Mouse (Mus musculus): ENCODE measurements around the gene Armh2.
"Not testable (repeated sequence)": the region's sequence is repeated elsewhere in the genome, so short reads cannot be mapped to it uniquely, and the experiment has no call there.

Gene Armh2

GRCm38 (mm10) chr13:24757820-24758564 is 17.0 kb downstream of the Armh2 start:
- DNase-seq (ENCODE audit: inconsistent age in 2 of 2, low spot score in 1 of 2), result no peak

GRCm38 (mm10) chr13:24759451-24759850 is 18.4 kb downstream of the Armh2 start:
- no peak for DNase-seq (ENCODE audit: inconsistent age in 2 of 2, low spot score in 1 of 2)

GRCm38 (mm10) chr13:24760351-24760870 is 19.4 kb downstream of the Armh2 start:
- DNase-seq (ENCODE audit: inconsistent age in 2 of 2, low spot score in 1 of 2), result no peak

- no peak for DNase-seq (ENCODE audit: inconsistent age in 2 of 2, low spot score in 1 of 2)
These were observed 20.0 kb downstream of the Armh2 start for GRCm38 (mm10) chr13:24761083-24761402.

- DNase-seq (ENCODE audit: inconsistent age in 2 of 2, low spot score in 1 of 2), result peak; percentile 92 to 96
These were observed 20.6 kb downstream of the Armh2 start, which contains the start of gene Gmnn for GRCm38 (mm10) chr13:24761403-24762227. Gene Gmnn (minus strand): TSS chr13:24761923.

- DNase-seq (ENCODE audit: inconsistent age in 2 of 2, low spot score in 1 of 2), result no peak
These were observed 21.2 kb downstream of the Armh2 start for GRCm38 (mm10) chr13:24762254-24762653.

- DNase-seq (ENCODE audit: inconsistent age in 2 of 2, low spot score in 1 of 2), result not testable (repeated sequence)
These were observed 26.8 kb downstream of the Armh2 start for GRCm38 (mm10) chr13:24767809-24768208.

- DNase-seq (ENCODE audit: inconsistent age in 2 of 2, low spot score in 1 of 2), result not testable (repeated sequence)
These were observed 30.4 kb downstream of the Armh2 start for GRCm38 (mm10) chr13:24771482-24771881.

GRCm38 (mm10) chr13:24776146-24776844 is 35.3 kb downstream of the Armh2 start:
- DNase-seq (ENCODE audit: inconsistent age in 2 of 2, low spot score in 1 of 2), result peak; percentile 53 to 82

- no peak for DNase-seq (ENCODE audit: inconsistent age in 2 of 2, low spot score in 1 of 2)
These were observed 37.0 kb downstream of the Armh2 start for GRCm38 (mm10) chr13:24778026-24778425.

- no peak for DNase-seq (ENCODE audit: inconsistent age in 2 of 2, low spot score in 1 of 2)
These were observed 37.8 kb downstream of the Armh2 start for GRCm38 (mm10) chr13:24778706-24779380.

- DNase-seq (ENCODE audit: inconsistent age in 2 of 2, low spot score in 1 of 2), result peak; percentile 81 to 93
These were observed 40.9 kb downstream of the Armh2 start for GRCm38 (mm10) chr13:24781916-24782315.

- peak; percentile 49 to 56 for DNase-seq (ENCODE audit: inconsistent age in 2 of 2, low spot score in 1 of 2)
These were observed 45.0 kb downstream of the Armh2 start for GRCm38 (mm10) chr13:24786014-24786490.

GRCm38 (mm10) chr13:24787477-24787876 is 46.4 kb downstream of the Armh2 start:
- no peak for DNase-seq (ENCODE audit: inconsistent age in 2 of 2, low spot score in 1 of 2)

- DNase-seq (ENCODE audit: inconsistent age in 2 of 2, low spot score in 1 of 2), result peak; percentile 24 to 70
These were observed 50.3 kb downstream of the Armh2 start for GRCm38 (mm10) chr13:24791349-24791748.

- DNase-seq (ENCODE audit: inconsistent age in 2 of 2, low spot score in 1 of 2), result peak; percentile 58 to 80
These were observed 51.5 kb downstream of the Armh2 start for GRCm38 (mm10) chr13:24792411-24793045.
